45 mouse cellular contexts compared by ENCODE assay signal in the genomic region with DNA sequence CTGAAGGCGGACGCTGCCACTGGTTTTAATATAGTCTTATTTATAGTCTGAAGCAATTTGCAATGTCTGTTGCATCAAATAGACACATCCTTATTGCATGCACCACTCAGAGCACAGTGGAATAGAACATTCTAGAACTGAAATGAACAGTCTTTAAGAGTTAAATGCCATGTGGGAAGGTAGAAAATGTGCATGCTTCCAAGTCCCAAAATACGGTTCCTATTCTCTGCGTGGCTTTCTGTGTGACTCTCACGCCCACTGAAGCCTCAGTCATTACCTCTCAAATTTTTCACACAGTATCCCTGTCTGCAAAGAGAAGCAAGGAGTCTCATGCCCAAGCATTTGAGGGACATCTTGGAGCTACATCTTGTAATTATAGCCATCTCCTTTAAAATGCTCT. TPM values are rescaled to one million over a fixed set of nuclear protein-coding genes. Genes with fewer than 3 reads are reported as not detected.
"Had no signal": no experiment of that assay in that cellular context is flagged by ENCODE, and none has a peak within 500 bp of the region (broad histone marks: within the 10 kb centered on the region; RNA-seq: fewer than 3 reads in every experiment).

No protein-coding gene starts in this region.

- DNase-seq: left cerebral cortex, postnatal 4 days; liver; liver, embryonic 13.5 days; liver, postnatal 0 days; lung, adult 18-20 months; lung, adult 2 months; lung, embryonic 14.5 days; lung, postnatal 10 days; lung, postnatal 14 days; lung, postnatal 36 days; lung, postnatal 4 days; midbrain, embryonic 14.5 days had no signal

- H3K36me3 ChIP-seq: limb, embryonic 10.5 days; limb, embryonic 12.5 days; limb, embryonic 13.5 days; limb, embryonic 15.5 days; liver, embryonic 12.5 days; liver, embryonic 13.5 days; liver, embryonic 15.5 days; lung, embryonic 15.5 days; midbrain, embryonic 10.5 days; midbrain, embryonic 12.5 days; midbrain, embryonic 13.5 days; midbrain, embryonic 15.5 days; neural tube, embryonic 12.5 days had no signal

- H3K4me1 ChIP-seq: limb, embryonic 10.5 days; midbrain, embryonic 10.5 days; midbrain, embryonic 12.5 days; midbrain, embryonic 13.5 days; midbrain, embryonic 15.5 days; neural tube, embryonic 12.5 days had no signal

- H3K4me3 ChIP-seq: limb, embryonic 10.5 days; limb, embryonic 12.5 days; limb, embryonic 13.5 days; limb, embryonic 15.5 days; liver, embryonic 12.5 days; liver, embryonic 13.5 days; liver, embryonic 15.5 days; lung, embryonic 15.5 days; megakaryocyte, embryonic 14.5 days; midbrain, embryonic 10.5 days; midbrain, embryonic 12.5 days; midbrain, embryonic 13.5 days; midbrain, embryonic 15.5 days; myocyte; neural tube, embryonic 12.5 days had no signal

- H3K27ac ChIP-seq: limb, embryonic 10.5 days; limb, embryonic 12.5 days; limb, embryonic 13.5 days; limb, embryonic 15.5 days; liver, embryonic 12.5 days; liver, embryonic 13.5 days; liver, embryonic 14.5 days; liver, embryonic 15.5 days; lung, embryonic 15.5 days; macrophage; midbrain, embryonic 10.5 days; midbrain, embryonic 12.5 days; midbrain, embryonic 13.5 days; midbrain, embryonic 15.5 days; neural tube, embryonic 12.5 days had no signal

- H3K4me2 ChIP-seq: limb, embryonic 12.5 days; limb, embryonic 13.5 days; limb, embryonic 15.5 days; liver, embryonic 11.5 days; liver, embryonic 12.5 days; liver, embryonic 13.5 days; liver, embryonic 15.5 days; lung, embryonic 14.5 days; lung, embryonic 15.5 days; midbrain, embryonic 11.5 days; midbrain, embryonic 12.5 days; midbrain, embryonic 13.5 days; midbrain, embryonic 15.5 days; neural tube, embryonic 12.5 days had no signal

- H3K9ac ChIP-seq: limb, embryonic 12.5 days; limb, embryonic 13.5 days; limb, embryonic 15.5 days; liver, embryonic 12.5 days; liver, embryonic 13.5 days; liver, embryonic 14.5 days; liver, embryonic 15.5 days; liver, postnatal 0 days; lung, embryonic 14.5 days; lung, embryonic 15.5 days; midbrain, embryonic 12.5 days; midbrain, embryonic 13.5 days; midbrain, embryonic 15.5 days; neural tube, embryonic 12.5 days had no signal

- H3K27me3 ChIP-seq: limb, embryonic 12.5 days; limb, embryonic 13.5 days; limb, embryonic 15.5 days; liver, embryonic 12.5 days; liver, embryonic 13.5 days; liver, embryonic 15.5 days; lung, embryonic 15.5 days; midbrain, embryonic 12.5 days; midbrain, embryonic 13.5 days; midbrain, embryonic 15.5 days; neural tube, embryonic 12.5 days had no signal

- H3K9me3 ChIP-seq: limb, embryonic 10.5 days; limb, embryonic 12.5 days; limb, embryonic 13.5 days; limb, embryonic 15.5 days; liver, embryonic 12.5 days; liver, embryonic 13.5 days; liver, embryonic 15.5 days; lung, embryonic 15.5 days; megakaryocyte, embryonic 14.5 days; midbrain, embryonic 10.5 days; midbrain, embryonic 12.5 days; midbrain, embryonic 13.5 days; midbrain, embryonic 15.5 days; neural tube, embryonic 12.5 days had no signal

- ATAC-seq: liver, embryonic 12.5 days; liver, postnatal 0 days; lung, postnatal 0 days; midbrain, embryonic 13.5 days; midbrain, embryonic 15.5 days; midbrain, embryonic 16.5 days had no signal

RNA-seq across cellular contexts. Expression of a gene that starts 19.4 kb away (rescaled TPM):
- total RNA-seq: left cerebral cortex, postnatal 10 days; left cerebral cortex, postnatal 14 days; left cerebral cortex, postnatal 25 days; left cerebral cortex, postnatal 36 days; liver, adult 2 months; megakaryocyte progenitor cell, adult 5-6 weeks; megakaryocyte, adult 5-6 weeks; megakaryocyte-erythroid progenitor cell, adult 5-6 weeks; midbrain, postnatal 0 days; monocyte, adult 5-6 weeks had no signal
- polyA plus RNA-seq: limb, embryonic 10.5 days; limb, embryonic 11.5 days; liver, adult 2 months; liver, embryonic 11.5 days; liver, embryonic 12.5 days; liver, embryonic 13.5 days; liver, embryonic 14.5 days; liver, embryonic 15.5 days; liver, embryonic 16.5 days; liver, postnatal 0 days; lung, embryonic 14.5 days; macrophage; midbrain, embryonic 10.5 days; midbrain, embryonic 12.5 days; midbrain, embryonic 13.5 days; midbrain, embryonic 14.5 days; midbrain, embryonic 15.5 days; midbrain, embryonic 16.5 days; midbrain, postnatal 0 days; neural tube, embryonic 11.5 days; neural tube, embryonic 12.5 days had no signal
